Mouse (Mus musculus) neural tube, postnatal 0 days (tissue): ENCODE results near the gene F7. TPM values are rescaled to one million over a fixed set of nuclear protein-coding genes. Genes with fewer than 3 reads are reported as not detected.

Experiments used
- polyA plus RNA-seq: library from polyadenylated mRNA; unstranded; fragments of >200 nt; fragmentation: Nextera tagmentation; extraction: Ambion mirVana; gene quantifications from 2 replicates; pipeline ENCODE4 v1.2.1, GENCODE M21; 2015

The F7 gene
- polyA plus RNA-seq = 0.08 and 0.11 TPM in 2 replicates

GRCm38 (mm10) chr8:13025487-13026224, at the start of gene F7:
Gene F7 (plus strand): TSS chr8:13026034.

GRCm38 (mm10) chr8:13037015-13037414, 11.2 kb downstream of the F7 start, which contains the start of gene F10:
Gene F10 (plus strand): TSS chr8:13037308.

GRCm38 (mm10) chr8:13060441-13061150, 34.8 kb downstream of the F7 start, which contains the start of gene Proz:
Gene Proz (plus strand): TSS chr8:13060914.

Other genes with a start within 250 kb of the F7 start
- 78.7 and 91.1 TPM in 2 replicates for gene Mcf2l, start 152.2 kb upstream of the F7 start, polyA plus RNA-seq
- 0.10 and 0.17 TPM in 2 replicates for gene F10, start 11.3 kb downstream of the F7 start, polyA plus RNA-seq
- 0.48 and 0.65 TPM in 2 replicates for gene Proz, start 34.9 kb downstream of the F7 start, polyA plus RNA-seq
- gene Pcid2, start 79.4 kb downstream of the F7 start, polyA plus RNA-seq = 25.8 and 28.4 TPM in 2 replicates
- 53.5 and 54.3 TPM in 2 replicates for gene Cul4a, start 79.6 kb downstream of the F7 start, polyA plus RNA-seq
- 395 and 409 TPM in 2 replicates for gene Lamp1, start 133.1 kb downstream of the F7 start, polyA plus RNA-seq
- 19.1 and 19.8 TPM in 2 replicates for gene Grtp1, start 174.6 kb downstream of the F7 start, polyA plus RNA-seq
- gene Adprhl1, start 228.1 kb downstream of the F7 start, polyA plus RNA-seq = 0.48 and 1.1 TPM in 2 replicates